Mouse (Mus musculus) adrenal gland, adult (tissue): ENCODE data around the gene Zfp853.
A peak's percentile ranks its signal among the peaks of the same experiment; 100 is the strongest.

Experiments
- DNase-seq, 2 experiments: peaks; one replicate each; pipeline ENCODE4 v3.0.0; 2022 to 2023; ENCODE audit warnings: low spot score in 1 of 2; ENCODE audit not compliant: inconsistent age in 2 of 2

Zfp853 gene

GRCm38 (mm10) chr5:143253881-143254486, 39.4 kb downstream of the Zfp853 start:
- DNase-seq = no peak

- DNase-seq = peak in 1 of 2 experiments; percentile 35
These were observed 40.1 kb downstream of the Zfp853 start for GRCm38 (mm10) chr5:143253186-143253880.

GRCm38 (mm10) chr5:143252791-143253185, 40.6 kb downstream of the Zfp853 start:
- DNase-seq = no peak

GRCm38 (mm10) chr5:143252039-143252438, 41.4 kb downstream of the Zfp853 start:
- no peak for DNase-seq

- DNase-seq = no peak
These were observed 48.5 kb downstream of the Zfp853 start for GRCm38 (mm10) chr5:143244926-143245325.
